ENCODE assay signal across 27 mouse cellular contexts in genomic region chr3:149405872-149406271, GRCm38 (mm10).
DNase-seq lines count a peak whose midpoint lies in the region; ATAC-seq and TF ChIP-seq lines count a peak whose summit lies in the region.
"Had no signal": no experiment of that assay in that cellular context is flagged by ENCODE, and none has a peak within 500 bp of the region (broad histone marks: within the 10 kb centered on the region; RNA-seq: fewer than 3 reads in every experiment).

No protein-coding gene starts in this region.

- WGBS in forebrain, embryonic 16.5 days, result 20% methylated on average over 3 of the region's 3 CpGs
- WGBS in forebrain, embryonic 15.5 days, result 15% methylated on average over 3 of the region's 3 CpGs

- in situ Hi-C loops in ES-E14 (cut with MboI; ENCODE audit: low sequenced_read_pairs in 2 of 2, unreplicated experiment in 2 of 2), result no loop called here

- no peak overlapping the region for H3K4me2 ChIP-seq in forebrain, embryonic 16.5 days (ENCODE audit: low read length)
- H3K4me2 ChIP-seq in forebrain, embryonic 15.5 days (replicated peaks), result no peak overlapping the region
- H3K4me2 ChIP-seq: embryonic facial prominence, embryonic 13.5 days; heart, embryonic 11.5 days; hindbrain, embryonic 13.5 days; intestine, embryonic 15.5 days had no signal

- H3K27ac ChIP-seq in forebrain, embryonic 16.5 days (ENCODE audit: low read length), result no peak overlapping the region
- no peak overlapping the region for H3K27ac ChIP-seq in forebrain, embryonic 15.5 days (replicated peaks)
- no peak overlapping the region for H3K27ac ChIP-seq in ES-E14 (ENCODE audit: insufficient read depth, low read depth, low read length, poor library complexity, severe bottlenecking)
- H3K27ac ChIP-seq: embryonic facial prominence, embryonic 10.5 days; embryonic facial prominence, embryonic 13.5 days; heart, adult 2 months; hindbrain, embryonic 13.5 days; intestine, embryonic 15.5 days had no signal

- H3K4me1 ChIP-seq in forebrain, embryonic 16.5 days (replicated peaks; ENCODE audit: control insufficient read depth, insufficient read depth, low read length), result peaks cover 7% of the 10 kb centered on the region; the same call in 1 of the 2 replicates
- H3K4me1 ChIP-seq in forebrain, embryonic 15.5 days, result peaks cover 12% of the 10 kb centered on the region; the same call in 1 of the 2 replicates
- peaks cover 3 to 8% of the 10 kb centered on the region in 2 experiments; a peak in 3 of 4 replicates for H3K4me1 ChIP-seq in ES-E14 (ENCODE audit: control insufficient read depth in 2 of 2, insufficient read depth in 2 of 2, low read length in 2 of 2, poor library complexity in 1 of 2)
- H3K4me1 ChIP-seq: intestine, embryonic 15.5 days had no signal

- no peaks in the 10 kb centered on the region for H3K9me3 ChIP-seq in forebrain, embryonic 16.5 days (ENCODE audit: control insufficient read depth, low read length)
- no peaks in the 10 kb centered on the region for H3K9me3 ChIP-seq in forebrain, embryonic 15.5 days
- no peaks in the 10 kb centered on the region for H3K9me3 ChIP-seq in ES-E14 (ENCODE audit: control insufficient read depth, insufficient read depth, low read depth, low read length)
- H3K9me3 ChIP-seq: embryonic facial prominence, embryonic 10.5 days; embryonic facial prominence, embryonic 13.5 days; hindbrain, embryonic 13.5 days; intestine, embryonic 15.5 days had no signal

- no peak overlapping the region for H3K9ac ChIP-seq in forebrain, embryonic 16.5 days (replicated peaks; ENCODE audit: low read depth, low read length)
- no peak overlapping the region for H3K9ac ChIP-seq in forebrain, embryonic 15.5 days (replicated peaks)
- H3K9ac ChIP-seq in ES-E14 (ENCODE audit: insufficient read depth, low read depth, low read length, poor library complexity, severe bottlenecking), result no peak overlapping the region
- H3K9ac ChIP-seq: embryonic facial prominence, embryonic 13.5 days; hindbrain, embryonic 13.5 days; intestine, embryonic 15.5 days had no signal

- H3K36me3 ChIP-seq in forebrain, embryonic 16.5 days (ENCODE audit: control insufficient read depth, insufficient read depth), result no peaks in the 10 kb centered on the region
- H3K36me3 ChIP-seq in forebrain, embryonic 15.5 days, result no peaks in the 10 kb centered on the region
- H3K36me3 ChIP-seq in ES-E14 (ENCODE audit: control insufficient read depth, insufficient read depth, low read length, poor library complexity, severe bottlenecking), result no peaks in the 10 kb centered on the region
- H3K36me3 ChIP-seq: embryonic facial prominence, embryonic 10.5 days; embryonic facial prominence, embryonic 13.5 days; G1E; hindbrain, embryonic 13.5 days; intestine, embryonic 15.5 days had no signal

- H3K27me3 ChIP-seq in forebrain, embryonic 16.5 days (replicated peaks; ENCODE audit: control insufficient read depth, insufficient read depth, low read length), result no peaks in the 10 kb centered on the region
- H3K27me3 ChIP-seq in forebrain, embryonic 15.5 days, result no peaks in the 10 kb centered on the region
- H3K27me3 ChIP-seq: embryonic facial prominence, embryonic 13.5 days; intestine, embryonic 15.5 days had no signal

- DNase-seq in ES-E14 (ENCODE audit: low read depth, low spot score) (peak; percentile 27), WW6 (ENCODE audit: low read depth, low spot score) (peak; percentile 14)
- DNase-seq in urinary bladder, postnatal 14 days (ENCODE audit: low spot score), result no peak
- DNase-seq in left cerebral cortex, adult 11 months (ENCODE audit: low spot score), result no peak
- DNase-seq: adrenal gland, adult 2 months; adrenal gland, postnatal 14 days; cerebellum, adult 11-12 months; cerebellum, adult 8-10 months; cerebellum, postnatal 10 days; cerebellum, postnatal 36 days; embryo, embryonic 11 days; gastrocnemius, postnatal 25 days; heart, adult 2 months; kidney, adult 11 months; kidney, adult 8-10 months had no signal

- peak; percentile 61; the same call in 1 of the 2 replicates for ATAC-seq in forebrain, embryonic 16.5 days
- ATAC-seq in forebrain, embryonic 15.5 days (replicated peaks), result no peak
- ATAC-seq: CD4-positive, CD25-positive, alpha-beta regulatory T cell, adult 4 months; hindbrain, embryonic 16.5 days; intestine, embryonic 15.5 days; Patski had no signal

- H3K4me3 ChIP-seq in forebrain, embryonic 16.5 days (replicated peaks; ENCODE audit: low read length), result no peak overlapping the region
- H3K4me3 ChIP-seq in forebrain, embryonic 15.5 days, result no peak overlapping the region
- H3K4me3 ChIP-seq in ES-E14 (ENCODE audit: insufficient read depth in 1 of 2, low read depth in 1 of 2, low read length in 2 of 2, poor library complexity in 1 of 2, severe bottlenecking in 1 of 2), result no peak overlapping the region
- H3K4me3 ChIP-seq: embryonic facial prominence, embryonic 10.5 days; embryonic facial prominence, embryonic 13.5 days; erythroblast, embryonic 14.5 days; heart, adult 2 months; hindbrain, embryonic 13.5 days; intestine, embryonic 15.5 days had no signal

TF ChIP-seq in ES-E14, 5 proteins besides CTCF, POLR2A, EP300 and RAD21:
- no peak for TF ChIP-seq CHD2 (IDR thresholded peaks at IDR 0.05; ENCODE audit: low read depth, low read length)
- no peak for TF ChIP-seq ZC3H11A (IDR thresholded peaks at IDR 0.05; ENCODE audit: borderline replicate concordance, low read depth, low read length)
- TF ChIP-seq ZNF384 (IDR thresholded peaks at IDR 0.05; ENCODE audit: low read depth, low read length), result peak; percentile 75

Comparison
In these comparisons a context has a peak if more than half of its experiments do, and no peak if none do; other contexts are left out.
1. DNase-seq: peak in ES-E14 (single experiment) and WW6 (single experiment); none in urinary bladder, postnatal 14 days (single experiment) and left cerebral cortex, adult 11 months (single experiment).